Mouse (Mus musculus): ENCODE results near the gene Gdap2. TPM values are rescaled to one million over a fixed set of nuclear protein-coding genes. Genes with fewer than 3 reads are reported as not detected.
A peak's percentile ranks its signal among the peaks of the same experiment; 100 is the strongest.

The Gdap2 gene
- polyA plus RNA-seq, 1 experiment from 2014 or later, result 37.7 TPM

- H3K36me3 ChIP-seq (ENCODE audit: control insufficient read depth, insufficient read depth, low read length), result peaks cover 37% of the 10 kb centered on the region
- H3K9ac ChIP-seq (ENCODE audit: low read depth, low read length), result no peak overlapping the region
- H3K4me3 ChIP-seq (ENCODE audit: low read depth, low read length), result no peak overlapping the region
- no peak overlapping the region for H3K4me2 ChIP-seq (ENCODE audit: low read length)
- 92% methylated on average over 2 of the region's 2 CpGs for WGBS
- H3K27ac ChIP-seq (ENCODE audit: low read length), result no peak overlapping the region
- no peaks in the 10 kb centered on the region for H3K9me3 ChIP-seq (replicated peaks; ENCODE audit: control insufficient read depth, low read length, poor library complexity, severe bottlenecking)
- no peak for ATAC-seq
- no peaks in the 10 kb centered on the region for H3K4me1 ChIP-seq (ENCODE audit: control insufficient read depth, insufficient read depth, low read length)
- H3K27me3 ChIP-seq (ENCODE audit: control insufficient read depth, insufficient read depth, low read depth, low read length), result no peaks in the 10 kb centered on the region
Measured at GRCm38 (mm10) chr3:100176031-100176430, 13.8 kb downstream of the Gdap2 start.

DNA sequence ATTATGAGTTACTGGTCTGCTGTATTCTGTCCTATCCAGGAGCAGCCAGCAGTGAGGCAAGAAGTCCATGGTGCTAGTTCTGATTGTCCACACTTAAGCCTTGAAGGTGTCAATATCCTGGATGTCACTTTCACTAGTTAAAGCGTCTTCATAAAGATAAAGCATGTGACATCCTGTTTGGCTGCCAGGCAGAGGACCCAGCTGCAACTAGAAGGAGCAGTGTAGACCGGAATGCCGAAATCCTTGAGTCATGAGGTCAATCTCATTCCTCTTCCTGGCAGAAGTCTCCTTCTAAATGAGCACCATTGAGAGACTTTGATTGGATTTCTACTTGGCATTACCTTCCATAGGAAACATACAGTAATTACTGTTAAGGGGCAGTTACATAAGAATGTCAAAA lies 18.3 kb downstream of the Gdap2 start:
- H3K36me3 ChIP-seq (ENCODE audit: control insufficient read depth, insufficient read depth, low read length), result peaks cover 22% of the 10 kb centered on the region
- H3K27ac ChIP-seq (ENCODE audit: low read length), result no peak overlapping the region
- no peak for ATAC-seq
- H3K4me1 ChIP-seq (ENCODE audit: control insufficient read depth, insufficient read depth, low read length), result no peaks in the 10 kb centered on the region
- no peak overlapping the region for H3K4me3 ChIP-seq (ENCODE audit: low read depth, low read length)
- no peak overlapping the region for H3K4me2 ChIP-seq (ENCODE audit: low read length)
- no peak overlapping the region for H3K9ac ChIP-seq (ENCODE audit: low read depth, low read length)
- 92% methylated on average over 3 of the region's 3 CpGs for WGBS
- H3K27me3 ChIP-seq (ENCODE audit: control insufficient read depth, insufficient read depth, low read depth, low read length), result no peaks in the 10 kb centered on the region
- no peaks in the 10 kb centered on the region for H3K9me3 ChIP-seq (replicated peaks; ENCODE audit: control insufficient read depth, low read length, poor library complexity, severe bottlenecking)

- H3K4me2 ChIP-seq (ENCODE audit: low read length), result no peak overlapping the region
- WGBS, result 38% methylated on average over 1 of the region's 1 CpGs
- H3K9me3 ChIP-seq (replicated peaks; ENCODE audit: control insufficient read depth, low read length, poor library complexity, severe bottlenecking), result no peaks in the 10 kb centered on the region
- H3K36me3 ChIP-seq (ENCODE audit: control insufficient read depth, insufficient read depth, low read length), result peaks cover 14% of the 10 kb centered on the region
- no peak overlapping the region for H3K4me3 ChIP-seq (ENCODE audit: low read depth, low read length)
- H3K27ac ChIP-seq (ENCODE audit: low read length), result no peak overlapping the region
- ATAC-seq, result peak; percentile 91
- no peaks in the 10 kb centered on the region for H3K4me1 ChIP-seq (ENCODE audit: control insufficient read depth, insufficient read depth, low read length)
- no peak overlapping the region for H3K9ac ChIP-seq (ENCODE audit: low read depth, low read length)
- no peaks in the 10 kb centered on the region for H3K27me3 ChIP-seq (ENCODE audit: control insufficient read depth, insufficient read depth, low read depth, low read length)
Measured at GRCm38 (mm10) chr3:100189444-100189843, 27.3 kb downstream of the Gdap2 start.

GRCm38 (mm10) chr3:100189861-100190260 lies 27.7 kb downstream of the Gdap2 start:
- H3K27me3 ChIP-seq (ENCODE audit: control insufficient read depth, insufficient read depth, low read depth, low read length), result no peaks in the 10 kb centered on the region
- ATAC-seq, result peak; percentile 64
- no peak overlapping the region for H3K27ac ChIP-seq (ENCODE audit: low read length)
- H3K4me3 ChIP-seq (ENCODE audit: low read depth, low read length), result no peak overlapping the region
- WGBS, result 79% methylated on average over 11 of the region's 11 CpGs
- H3K9ac ChIP-seq (ENCODE audit: low read depth, low read length), result no peak overlapping the region
- no peaks in the 10 kb centered on the region for H3K9me3 ChIP-seq (replicated peaks; ENCODE audit: control insufficient read depth, low read length, poor library complexity, severe bottlenecking)
- peaks cover 14% of the 10 kb centered on the region for H3K36me3 ChIP-seq (ENCODE audit: control insufficient read depth, insufficient read depth, low read length)
- H3K4me1 ChIP-seq (ENCODE audit: control insufficient read depth, insufficient read depth, low read length), result no peaks in the 10 kb centered on the region
- H3K4me2 ChIP-seq (ENCODE audit: low read length), result no peak overlapping the region

GRCm38 (mm10) chr3:100194210-100194609 lies 32.0 kb downstream of the Gdap2 start:
- no peak overlapping the region for H3K9ac ChIP-seq (ENCODE audit: low read depth, low read length)
- H3K36me3 ChIP-seq (ENCODE audit: control insufficient read depth, insufficient read depth, low read length), result peaks cover 8% of the 10 kb centered on the region
- no peaks in the 10 kb centered on the region for H3K9me3 ChIP-seq (replicated peaks; ENCODE audit: control insufficient read depth, low read length, poor library complexity, severe bottlenecking)
- H3K4me1 ChIP-seq (ENCODE audit: control insufficient read depth, insufficient read depth, low read length), result no peaks in the 10 kb centered on the region
- WGBS, result 73% methylated on average over 5 of the region's 5 CpGs
- ATAC-seq, result no peak
- no peaks in the 10 kb centered on the region for H3K27me3 ChIP-seq (ENCODE audit: control insufficient read depth, insufficient read depth, low read depth, low read length)
- no peak overlapping the region for H3K27ac ChIP-seq (ENCODE audit: low read length)
- no peak overlapping the region for H3K4me2 ChIP-seq (ENCODE audit: low read length)
- no peak overlapping the region for H3K4me3 ChIP-seq (ENCODE audit: low read depth, low read length)

- Histone ChIP-seq H3K36me3 (ENCODE audit: control insufficient read depth, insufficient read depth, low read length) (peaks cover 30% of the 10 kb centered on the region), H3K4me2 (ENCODE audit: low read length) (no peak overlapping the region)
- 94% methylated on average over 7 of the region's 7 CpGs for WGBS
Measured at GRCm38 (mm10) chr3:100201554-100201953, 39.4 kb downstream of the Gdap2 start.

GRCm38 (mm10) chr3:100206973-100207372 lies 44.8 kb downstream of the Gdap2 start:
- WGBS, result 69% methylated on average over 1 of the region's 1 CpGs
- Histone ChIP-seq H3K36me3 (ENCODE audit: control insufficient read depth, insufficient read depth, low read length) (peaks cover 26% of the 10 kb centered on the region), H3K4me2 (ENCODE audit: low read length) (no peak overlapping the region), H3K27me3 (ENCODE audit: control insufficient read depth, insufficient read depth, low read depth, low read length) (no peaks in the 10 kb centered on the region), H3K4me1 (ENCODE audit: control insufficient read depth, insufficient read depth, low read length) (no peaks in the 10 kb centered on the region), H3K4me3 (ENCODE audit: low read depth, low read length) (no peak overlapping the region), H3K27ac (ENCODE audit: low read length) (no peak overlapping the region), H3K9ac (ENCODE audit: low read depth, low read length) (no peak overlapping the region), H3K9me3 (replicated peaks; ENCODE audit: control insufficient read depth, low read length, poor library complexity, severe bottlenecking) (no peaks in the 10 kb centered on the region)
- no peak for ATAC-seq

More at GRCm38 (mm10) chr3:100201554-100201953, 39.4 kb downstream of the Gdap2 start:
- H3K27me3 ChIP-seq (ENCODE audit: control insufficient read depth, insufficient read depth, low read depth, low read length), result no peaks in the 10 kb centered on the region
- H3K4me1 ChIP-seq (ENCODE audit: control insufficient read depth, insufficient read depth, low read length), result no peaks in the 10 kb centered on the region
- no peak overlapping the region for H3K9ac ChIP-seq (ENCODE audit: low read depth, low read length)
- H3K9me3 ChIP-seq (replicated peaks; ENCODE audit: control insufficient read depth, low read length, poor library complexity, severe bottlenecking), result no peaks in the 10 kb centered on the region
- no peak for ATAC-seq
- no peak overlapping the region for H3K27ac ChIP-seq (ENCODE audit: low read length)
- H3K4me3 ChIP-seq (ENCODE audit: low read depth, low read length), result no peak overlapping the region

- H3K9me3 ChIP-seq (replicated peaks; ENCODE audit: control insufficient read depth, low read length, poor library complexity, severe bottlenecking), result no peaks in the 10 kb centered on the region
- H3K27me3 ChIP-seq (ENCODE audit: control insufficient read depth, insufficient read depth, low read depth, low read length), result no peaks in the 10 kb centered on the region
- no peak for ATAC-seq
- no peak overlapping the region for H3K4me2 ChIP-seq (ENCODE audit: low read length)
- H3K4me3 ChIP-seq (ENCODE audit: low read depth, low read length), result no peak overlapping the region
- no peak overlapping the region for H3K9ac ChIP-seq (ENCODE audit: low read depth, low read length)
- H3K27ac ChIP-seq (ENCODE audit: low read length), result no peak overlapping the region
- WGBS, result 91% methylated on average over 5 of the region's 5 CpGs
- no peaks in the 10 kb centered on the region for H3K4me1 ChIP-seq (ENCODE audit: control insufficient read depth, insufficient read depth, low read length)
- H3K36me3 ChIP-seq (ENCODE audit: control insufficient read depth, insufficient read depth, low read length), result no peaks in the 10 kb centered on the region
Measured at GRCm38 (mm10) chr3:100215469-100215868, 53.3 kb downstream of the Gdap2 start.

DNA sequence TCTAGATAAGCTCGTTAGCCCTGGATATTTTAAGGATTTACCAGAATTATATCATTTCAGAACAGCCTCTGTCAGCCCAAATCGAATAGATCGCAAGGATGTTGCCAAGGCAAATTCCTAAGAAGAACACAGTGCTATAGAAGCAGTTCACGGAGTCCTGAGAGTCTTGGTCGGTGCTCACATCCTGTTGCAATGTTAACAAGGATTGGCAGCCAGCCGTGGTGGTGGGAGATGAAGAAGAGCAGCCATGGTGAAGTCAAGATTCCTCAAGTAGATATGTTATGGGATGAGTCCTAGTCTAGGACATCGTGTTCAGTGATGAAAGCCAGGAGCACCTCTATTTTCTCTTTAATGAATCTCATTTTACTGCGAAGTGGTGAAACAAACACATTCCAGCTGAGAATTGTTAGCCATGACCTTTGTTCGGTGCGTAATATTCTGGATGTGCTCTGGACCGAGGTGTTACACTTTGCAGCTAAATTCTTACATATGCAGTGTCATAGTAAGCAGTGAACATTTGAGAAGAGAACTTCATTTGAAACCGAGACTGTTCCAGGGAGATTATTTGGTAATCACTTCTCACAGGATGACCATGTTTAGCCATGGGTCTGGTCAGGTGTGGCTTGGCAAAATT lies 63.3 kb downstream of the Gdap2 start:
- no peak overlapping the region for H3K27ac ChIP-seq (ENCODE audit: low read length)
- 87% methylated on average over 12 of the region's 12 CpGs for WGBS
- no peak overlapping the region for H3K4me3 ChIP-seq (ENCODE audit: low read depth, low read length)
- H3K9ac ChIP-seq (ENCODE audit: low read depth, low read length), result no peak overlapping the region
- no peaks in the 10 kb centered on the region for H3K9me3 ChIP-seq (replicated peaks; ENCODE audit: control insufficient read depth, low read length, poor library complexity, severe bottlenecking)
- H3K27me3 ChIP-seq (ENCODE audit: control insufficient read depth, insufficient read depth, low read depth, low read length), result no peaks in the 10 kb centered on the region
- no peak overlapping the region for H3K4me2 ChIP-seq (ENCODE audit: low read length)
- H3K36me3 ChIP-seq (ENCODE audit: control insufficient read depth, insufficient read depth, low read length), result no peaks in the 10 kb centered on the region
- no peak for ATAC-seq
- no peaks in the 10 kb centered on the region for H3K4me1 ChIP-seq (ENCODE audit: control insufficient read depth, insufficient read depth, low read length)

All from midbrain, embryonic 16.5 days (tissue).